Mouse (Mus musculus) heart, embryonic 10.5 days (tissue): ENCODE data around the gene Eddm3b. TPM values are rescaled to one million over a fixed set of nuclear protein-coding genes. Genes with fewer than 3 reads are reported as not detected.

Experiments
- DNase-seq: peaks from one replicate; pipeline ENCODE4 v3.0.0-alpha.2; 2017; ENCODE audit warnings: low spot score
- H3K27ac ChIP-seq: fragments of 300-500 bp; sonication (generic); 2 replicates; pipeline ENCODE4 v1.5.1; 2016; ENCODE audit warnings: mild to moderate bottlenecking
- H3K27me3 ChIP-seq: fragments of 300-500 bp; sonication (generic); 2 replicates; pipeline ENCODE4 v1.6.1; 2016; ENCODE audit warnings: mild to moderate bottlenecking; ENCODE audit not compliant: poor library complexity, insufficient read depth, severe bottlenecking
- H3K36me3 ChIP-seq: fragments of 300-500 bp; sonication (generic); 2 replicates; pipeline ENCODE4 v1.6.1; 2016; ENCODE audit warnings: mild to moderate bottlenecking, moderate library complexity
- H3K4me1 ChIP-seq: fragments of 300-500 bp; sonication (generic); 2 replicates; pipeline ENCODE4 v1.6.1; 2016; ENCODE audit warnings: mild to moderate bottlenecking
- H3K4me3 ChIP-seq: fragments of 300-500 bp; sonication (generic); 2 replicates; pipeline ENCODE4 v1.5.1; 2016; ENCODE audit warnings: mild to moderate bottlenecking, moderate library complexity
- H3K9me3 ChIP-seq: fragments of 300-500 bp; sonication (generic); 2 replicates; pipeline ENCODE4 v1.6.1; 2016; ENCODE audit warnings: mild to moderate bottlenecking, moderate library complexity
- WGBS: fragments of 180-500 bp; shearing (Covaris S2); methylation state at CpG from one replicate; pipeline ENCODE4 v1.1.7; 2016; 5-methylcytosine and 5-hydroxymethylcytosine counted together
- polyA plus RNA-seq: library from polyadenylated mRNA; unstranded; fragments of >200 nt; fragmentation: Nextera tagmentation; extraction: Ambion mirVana; gene quantifications from 2 replicates; pipeline ENCODE4 v1.2.1, GENCODE M21; 2016

The Eddm3b gene
- polyA plus RNA-seq, result 0.13 TPM in 1 of 2 replicates, not detected in the other

DNA sequence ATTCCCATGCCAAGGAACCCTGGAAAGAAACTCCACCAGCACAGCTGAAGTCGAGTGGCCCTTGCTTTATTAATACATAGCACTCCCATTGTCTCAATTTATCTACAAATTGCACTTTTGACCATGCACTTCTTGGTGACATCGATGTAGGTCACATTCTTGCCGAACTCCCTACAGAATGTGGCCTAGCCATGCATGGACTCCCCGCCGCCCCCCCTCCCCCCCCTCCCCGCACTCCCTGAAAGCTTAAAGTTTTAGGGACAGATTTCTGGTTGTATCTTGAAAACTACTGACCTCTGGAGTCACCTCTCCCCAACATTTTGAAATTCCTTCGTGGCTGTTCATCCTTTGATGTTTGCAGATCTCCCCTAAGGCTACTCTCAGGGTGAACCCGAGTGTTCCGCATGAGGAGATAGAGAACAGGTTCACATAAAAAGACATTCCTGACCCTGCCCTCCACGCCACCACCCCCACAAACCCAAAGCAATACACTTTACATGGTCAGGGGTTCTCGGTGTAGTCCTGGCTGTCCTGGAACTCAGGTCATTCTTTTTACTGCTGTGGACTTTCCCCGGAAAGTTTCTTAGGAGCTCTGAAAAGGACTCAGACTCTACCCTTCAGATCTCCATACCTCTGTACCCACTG, at the start of gene Eddm3b:
TSS of gene Eddm3b (plus strand) at position 511 of the 645 bp plus-strand sequence.
- 53% methylated on average over 12 of the region's 12 CpGs for WGBS
- H3K9me3 ChIP-seq, result no peaks in the 10 kb centered on the region

DNA sequence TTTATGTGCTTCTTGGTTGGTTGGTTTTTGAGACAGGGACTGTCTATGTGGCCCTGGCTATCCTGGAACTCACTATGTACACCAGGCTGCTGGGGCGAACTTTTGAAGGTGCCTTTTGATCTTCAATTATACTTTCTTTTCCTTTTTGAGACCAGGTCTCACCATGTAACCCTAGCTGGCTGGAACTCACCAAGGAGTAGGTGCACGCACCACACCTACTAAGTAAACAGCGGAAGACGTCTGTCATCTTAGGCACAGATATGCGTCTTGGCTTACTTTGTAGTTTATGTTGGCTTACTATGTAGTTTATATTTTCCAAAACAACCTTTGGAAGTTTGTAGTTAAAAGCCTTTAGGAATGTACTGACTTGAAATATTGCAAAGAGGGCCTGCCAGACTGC, 45.3 kb upstream of the Eddm3b start:
- no peaks in the 10 kb centered on the region for H3K36me3 ChIP-seq
- no peaks in the 10 kb centered on the region for H3K9me3 ChIP-seq
- H3K4me3 ChIP-seq, result no peak overlapping the region
- WGBS, result 89% methylated on average over 5 of the region's 5 CpGs
- H3K4me1 ChIP-seq, result no peaks in the 10 kb centered on the region
- H3K27me3 ChIP-seq, result no peaks in the 10 kb centered on the region
- no peak overlapping the region for H3K27ac ChIP-seq
- no peak for DNase-seq

More for the DNA sequence above, at the start of gene Eddm3b:
- no peak within 1 kb of the TSS for H3K4me3 ChIP-seq
- H3K27ac ChIP-seq, result no peak within 1 kb of the TSS
- no peak for DNase-seq
- no peaks in the 10 kb centered on the region for H3K36me3 ChIP-seq
- H3K4me1 ChIP-seq, result peaks cover 10% of the 10 kb centered on the region
- H3K27me3 ChIP-seq, result no peaks in the 10 kb centered on the region

DNA sequence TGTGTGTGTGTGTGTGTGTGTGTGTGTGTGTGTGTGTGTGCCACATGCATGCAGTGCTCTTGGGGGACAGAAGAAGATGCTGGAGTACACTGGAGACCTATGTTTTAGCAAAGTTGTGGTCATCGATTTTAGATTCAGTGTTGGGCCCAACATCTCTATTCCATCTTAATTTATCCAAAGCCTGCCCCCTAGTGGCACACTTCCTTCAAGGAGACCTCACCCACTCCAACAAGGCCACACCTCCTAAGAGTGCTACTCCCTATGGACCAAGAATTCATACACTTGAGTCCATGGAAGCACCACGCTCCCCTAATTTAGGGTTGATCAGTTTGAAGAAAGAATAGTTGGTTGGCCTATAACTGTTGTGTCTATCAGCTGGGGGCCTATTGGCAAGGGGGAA, 44.6 kb upstream of the Eddm3b start:
- Histone ChIP-seq H3K36me3 (no peaks in the 10 kb centered on the region), H3K27ac (no peak overlapping the region), H3K4me3 (no peak overlapping the region), H3K27me3 (no peaks in the 10 kb centered on the region), H3K4me1 (no peaks in the 10 kb centered on the region), H3K9me3 (no peaks in the 10 kb centered on the region)
- WGBS, result 88% methylated on average over 2 of the region's 2 CpGs
- DNase-seq, result no peak

DNA sequence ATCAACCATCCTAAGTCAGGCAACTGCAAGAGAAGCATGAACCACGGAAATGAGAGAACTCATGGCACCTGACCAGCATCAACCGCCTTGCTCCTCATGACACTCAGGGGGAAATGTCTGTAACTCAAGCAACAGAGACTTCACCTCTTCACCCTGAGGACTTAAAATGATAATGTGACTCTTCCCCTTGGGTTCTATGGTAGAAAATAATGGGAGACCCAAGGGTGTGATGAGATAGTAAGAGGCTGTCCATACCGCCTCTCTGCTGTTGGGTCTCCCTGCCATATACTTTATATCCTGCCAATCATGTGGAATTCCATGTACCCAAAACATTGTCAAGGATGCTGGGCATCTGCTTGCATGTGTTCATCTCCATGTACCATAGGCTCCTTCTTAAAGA, 39.9 kb upstream of the Eddm3b start, which contains the start of gene Olfr750:
TSS of gene Olfr750 (minus strand) at position 101 of the 400 bp plus-strand sequence.
- Histone ChIP-seq H3K36me3 (no peaks in the 10 kb centered on the region), H3K4me1 (no peaks in the 10 kb centered on the region), H3K27me3 (no peaks in the 10 kb centered on the region), H3K4me3 (no peak within 1 kb of the TSS), H3K27ac (no peak within 1 kb of the TSS), H3K9me3 (no peaks in the 10 kb centered on the region)
- WGBS, result 77% methylated on average over 3 of the region's 3 CpGs
- no peak for DNase-seq

DNA sequence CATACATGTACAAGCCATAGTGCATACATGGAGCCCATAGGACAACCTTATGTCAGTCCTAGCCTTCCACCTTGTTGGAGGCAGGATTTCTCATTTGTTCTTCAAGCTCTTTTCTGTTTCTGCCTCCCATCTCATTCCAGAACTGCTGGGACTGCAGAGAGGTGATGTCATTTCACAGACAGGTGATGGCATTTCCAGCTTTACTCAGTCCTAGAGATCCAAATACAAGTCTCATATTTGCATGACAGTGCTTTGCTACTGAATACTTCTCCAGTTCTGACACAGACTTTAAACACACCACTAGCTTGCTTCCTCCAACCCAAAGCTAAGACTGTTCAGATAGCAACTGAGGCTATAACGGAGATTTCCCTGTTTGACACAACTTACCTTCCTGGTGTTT, 35.0 kb upstream of the Eddm3b start:
- H3K9me3 ChIP-seq, result no peaks in the 10 kb centered on the region
- WGBS, result 76% methylated on average over 1 of the region's 1 CpGs
- no peaks in the 10 kb centered on the region for H3K36me3 ChIP-seq
- H3K4me3 ChIP-seq, result no peak overlapping the region
- H3K4me1 ChIP-seq, result no peaks in the 10 kb centered on the region; the same call in 1 of the 2 replicates
- no peak overlapping the region for H3K27ac ChIP-seq
- H3K27me3 ChIP-seq, result peaks cover 8% of the 10 kb centered on the region; the same call in 1 of the 2 replicates
- no peak for DNase-seq

DNA sequence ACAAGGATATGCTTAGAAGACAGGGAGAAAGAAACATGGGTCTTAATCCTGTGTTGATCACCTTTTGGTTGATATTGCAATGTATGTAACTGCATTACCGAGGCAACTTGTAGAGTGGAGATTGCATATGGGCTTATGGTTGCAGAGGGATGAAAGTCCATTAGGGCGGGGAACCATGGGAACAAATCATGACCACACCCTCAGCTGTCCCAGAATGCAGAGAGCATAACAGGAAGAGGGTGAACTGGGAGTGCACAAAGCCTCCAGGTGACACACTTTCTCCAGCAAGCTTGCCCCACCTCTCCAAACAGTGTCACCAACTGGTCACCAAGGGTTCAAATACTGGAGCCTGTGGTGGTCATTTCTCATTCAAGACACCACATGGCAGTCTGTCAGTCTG, 33.2 kb upstream of the Eddm3b start:
- Histone ChIP-seq H3K36me3 (no peaks in the 10 kb centered on the region), H3K4me3 (no peak overlapping the region), H3K9me3 (no peaks in the 10 kb centered on the region), H3K27me3 (peaks cover 8% of the 10 kb centered on the region; the same call in 1 of the 2 replicates), H3K27ac (no peak overlapping the region), H3K4me1 (no peaks in the 10 kb centered on the region; the same call in 1 of the 2 replicates)
- DNase-seq, result no peak
- 75% methylated on average over 2 of the region's 2 CpGs for WGBS

DNA sequence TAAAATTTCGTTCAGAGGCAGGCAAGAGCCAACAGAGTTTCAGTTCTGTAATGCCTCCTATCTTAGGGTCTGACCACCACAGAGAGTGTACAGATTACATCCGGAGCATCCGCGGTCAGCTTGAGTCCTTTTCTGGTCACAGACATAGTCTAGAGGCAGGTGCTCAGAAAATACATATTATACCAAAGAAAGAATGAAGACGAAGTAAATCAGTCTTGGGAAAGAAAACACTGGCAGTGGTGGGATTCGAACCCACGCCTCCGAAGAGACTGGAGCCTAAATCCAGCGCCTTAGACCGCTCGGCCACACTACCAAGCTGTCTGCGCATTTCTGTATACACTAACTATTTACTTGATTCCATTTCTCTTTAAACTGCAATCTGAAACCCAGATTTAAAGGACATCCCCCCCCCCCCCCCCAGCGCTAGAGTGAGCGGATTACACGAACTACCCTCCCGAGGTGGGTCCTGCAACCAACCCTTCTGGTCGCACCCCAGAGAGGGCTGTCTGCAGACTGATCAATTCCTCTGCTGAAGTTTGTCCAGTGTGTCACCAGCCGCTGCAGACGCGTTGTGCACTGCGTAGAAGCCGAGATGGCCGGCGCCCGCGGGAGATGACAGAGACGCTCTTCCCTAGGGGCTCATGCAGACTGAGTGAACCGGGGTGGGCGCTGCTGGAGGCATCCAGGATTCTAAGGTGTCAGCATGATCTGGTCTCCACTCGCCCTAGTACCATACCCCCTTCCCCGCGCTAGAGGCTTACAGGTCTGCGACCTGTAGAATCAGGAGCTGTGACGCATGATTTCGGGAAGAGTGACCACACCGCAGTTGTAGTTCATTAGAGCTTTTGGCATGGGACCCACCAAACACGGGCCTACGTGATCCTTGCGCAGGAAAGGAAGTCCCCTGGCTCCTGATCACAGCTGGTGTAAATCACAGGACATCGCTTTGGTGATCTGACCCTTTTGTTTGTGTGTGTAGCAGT, 31.3 kb upstream of the Eddm3b start:
- Histone ChIP-seq H3K4me1 (no peaks in the 10 kb centered on the region; the same call in 1 of the 2 replicates), H3K4me3 (peak overlapping the region; percentile 74), H3K27me3 (peaks cover 8% of the 10 kb centered on the region; the same call in 1 of the 2 replicates), H3K9me3 (no peaks in the 10 kb centered on the region), H3K27ac (peak overlapping the region; percentile 67), H3K36me3 (no peaks in the 10 kb centered on the region)
- DNase-seq, result peak; percentile 83
- WGBS, result 3% methylated on average over 40 of the region's 40 CpGs

DNA sequence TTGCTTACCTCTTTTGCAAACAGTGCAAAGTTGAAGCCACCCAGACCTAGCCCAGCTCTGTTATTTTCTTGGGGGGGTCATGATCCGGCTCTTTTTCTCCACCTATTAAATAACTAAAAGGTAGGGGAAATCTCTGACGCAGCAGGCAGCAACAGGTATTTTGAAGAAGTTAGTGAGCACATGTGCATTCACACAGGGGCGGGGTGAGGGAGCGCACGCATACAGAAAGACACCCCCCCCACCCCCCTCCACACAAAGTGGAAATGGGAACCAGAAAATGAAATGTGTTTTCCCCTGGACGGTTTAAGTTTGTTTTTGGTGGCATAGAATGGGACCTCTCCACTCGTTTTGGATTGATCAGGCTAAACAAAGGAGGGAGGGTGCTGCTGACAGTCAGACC, 30.4 kb upstream of the Eddm3b start:
- Histone ChIP-seq H3K4me3 (peak overlapping the region; percentile 74), H3K36me3 (no peaks in the 10 kb centered on the region), H3K9me3 (no peaks in the 10 kb centered on the region), H3K4me1 (no peaks in the 10 kb centered on the region; the same call in 1 of the 2 replicates), H3K27ac (no peak overlapping the region), H3K27me3 (peaks cover 8% of the 10 kb centered on the region; the same call in 1 of the 2 replicates)
- WGBS, result 17% methylated on average over 7 of the region's 7 CpGs
- DNase-seq, result no peak

DNA sequence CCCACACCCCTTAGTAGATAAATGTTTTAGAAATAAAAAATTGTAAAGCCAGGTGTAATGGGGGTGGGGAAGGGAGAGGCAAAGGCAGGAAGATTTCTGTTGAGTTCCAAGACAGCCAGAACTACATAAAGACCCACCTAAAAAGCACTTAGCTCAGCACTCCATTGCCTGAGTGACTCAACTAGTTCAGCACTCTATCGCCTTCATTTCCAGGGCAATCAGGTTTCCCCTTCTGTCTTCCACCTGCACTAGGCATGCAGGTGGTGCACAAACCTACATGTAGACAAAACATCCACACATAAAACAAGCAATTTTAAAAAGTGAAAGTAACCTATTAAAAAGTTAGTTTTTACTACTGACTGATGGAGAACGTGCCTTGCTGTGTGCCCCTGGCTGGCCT, 29.1 kb upstream of the Eddm3b start:
- H3K9me3 ChIP-seq, result no peaks in the 10 kb centered on the region
- WGBS, result 70% methylated on average over 2 of the region's 2 CpGs
- H3K27ac ChIP-seq, result no peak overlapping the region
- H3K4me1 ChIP-seq, result no peaks in the 10 kb centered on the region; the same call in 1 of the 2 replicates
- H3K27me3 ChIP-seq, result peaks cover 2% of the 10 kb centered on the region; the same call in 1 of the 2 replicates
- no peaks in the 10 kb centered on the region for H3K36me3 ChIP-seq
- DNase-seq, result no peak
- no peak overlapping the region for H3K4me3 ChIP-seq

DNA sequence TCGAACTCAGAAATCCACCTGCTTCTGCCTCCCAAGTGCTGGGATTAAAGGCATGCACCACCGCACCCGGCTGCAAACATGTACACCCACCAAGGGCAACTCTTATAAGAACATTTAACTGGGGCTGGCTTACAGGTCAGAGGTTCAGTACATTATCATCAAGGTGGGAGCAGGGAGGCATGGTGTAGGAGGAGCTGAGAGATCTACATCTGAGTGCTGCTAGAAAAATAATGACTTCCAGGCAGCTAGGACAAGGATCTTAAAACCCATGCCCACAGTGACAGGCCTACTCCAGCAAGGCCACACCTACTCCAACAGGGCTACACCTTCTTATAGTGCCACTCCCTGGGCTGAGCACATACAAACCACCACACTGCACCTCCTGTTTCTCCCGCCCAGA, 28.3 kb upstream of the Eddm3b start:
- Histone ChIP-seq H3K27ac (no peak overlapping the region), H3K4me1 (no peaks in the 10 kb centered on the region; the same call in 1 of the 2 replicates), H3K27me3 (no peaks in the 10 kb centered on the region), H3K4me3 (no peak overlapping the region), H3K9me3 (no peaks in the 10 kb centered on the region), H3K36me3 (no peaks in the 10 kb centered on the region)
- DNase-seq, result no peak
- 79% methylated on average over 4 of the region's 4 CpGs for WGBS

DNA sequence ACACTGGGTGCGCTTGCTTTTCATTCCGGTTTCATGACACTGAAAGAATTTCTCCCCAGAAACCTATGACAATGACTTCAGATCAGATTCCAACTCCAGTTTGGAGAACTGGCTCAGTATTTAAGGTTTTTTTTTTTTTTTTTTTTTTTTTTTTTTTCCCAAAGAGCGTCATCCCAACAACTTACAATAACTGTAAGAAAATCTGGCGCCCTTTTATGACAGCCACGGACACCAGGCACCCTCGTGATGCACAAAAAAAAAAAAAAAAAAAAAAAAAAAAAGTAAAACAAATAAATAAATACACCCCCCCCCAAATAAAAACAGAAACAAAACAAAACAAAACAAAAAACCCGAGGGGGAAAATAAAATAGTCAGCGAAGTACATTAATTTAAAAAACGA, 26.5 kb upstream of the Eddm3b start:
- no peak for DNase-seq
- Histone ChIP-seq H3K27me3 (no peaks in the 10 kb centered on the region), H3K36me3 (no peaks in the 10 kb centered on the region), H3K4me3 (peak overlapping the region; percentile 78), H3K4me1 (no peaks in the 10 kb centered on the region; the same call in 1 of the 2 replicates), H3K27ac (peak overlapping the region; percentile 76), H3K9me3 (no peaks in the 10 kb centered on the region)
- WGBS, result 9% methylated on average over 9 of the region's 9 CpGs

DNA sequence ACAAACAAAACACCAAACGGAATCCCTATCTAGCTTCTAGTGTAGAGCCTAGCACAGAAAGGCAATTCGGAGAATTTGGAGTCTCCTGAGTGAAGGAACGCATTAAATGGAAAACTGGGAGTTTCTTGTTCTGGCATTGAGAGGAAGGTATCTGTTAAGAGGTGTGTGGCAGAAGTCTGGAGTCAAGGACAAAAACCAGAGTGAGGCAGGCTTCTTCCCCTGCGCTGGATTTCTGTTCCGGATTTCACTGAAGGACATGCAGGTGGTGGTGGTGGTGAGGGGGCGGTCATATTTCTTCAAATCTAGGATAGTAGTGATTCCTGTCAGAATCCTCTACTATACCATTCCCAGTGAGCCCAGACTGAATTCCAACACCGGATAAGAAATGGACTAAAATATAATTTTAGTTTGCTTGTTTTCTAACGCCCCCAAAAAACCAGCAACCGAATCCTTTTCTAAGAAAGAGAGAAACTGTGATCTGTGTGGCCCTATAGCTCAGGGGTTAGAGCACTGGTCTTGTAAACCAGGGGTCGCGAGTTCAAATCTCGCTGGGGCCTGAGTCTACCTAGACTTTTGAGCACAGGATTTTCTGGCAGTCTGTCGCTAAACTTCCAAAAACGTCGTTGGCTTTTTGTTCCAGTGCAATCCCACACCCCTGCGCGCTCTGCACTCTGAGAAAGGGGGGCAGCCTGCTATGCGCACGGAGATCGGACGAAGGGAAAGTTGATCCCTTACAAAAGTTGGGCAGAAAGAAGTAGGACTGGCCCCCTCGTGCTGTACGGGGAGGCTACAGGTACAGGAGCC, 25.9 kb upstream of the Eddm3b start:
- H3K27me3 ChIP-seq, result no peaks in the 10 kb centered on the region
- H3K4me1 ChIP-seq, result no peaks in the 10 kb centered on the region; the same call in 1 of the 2 replicates
- peak; percentile 92 for DNase-seq
- H3K36me3 ChIP-seq, result no peaks in the 10 kb centered on the region
- H3K27ac ChIP-seq, result peak overlapping the region; percentile 76
- H3K4me3 ChIP-seq, result peak overlapping the region; percentile 78
- WGBS, result under 1% methylated on average over 23 of the region's 23 CpGs
- H3K9me3 ChIP-seq, result no peaks in the 10 kb centered on the region
